Mouse (Mus musculus): Measurements from ENCODE around the gene Kcnq5.

GRCm38 (mm10) chr1:21391138-21391671 is 570.5 kb downstream of the Kcnq5 start:
- no peak for TF ChIP-seq GATA1 (IDR thresholded peaks at IDR 0.05; ENCODE audit: low read length)
- no peak for TF ChIP-seq TAL1 (IDR thresholded peaks at IDR 0.05; ENCODE audit: low read length)

All from erythroblast, embryonic 14.5 days (primary cell).